Mouse (Mus musculus) T-helper 17 cell (primary cell): ENCODE data around the gene Olfr46.
"Not testable (repeated sequence)": the region's sequence is repeated elsewhere in the genome, so short reads cannot be mapped to it uniquely, and the experiment has no call there.

Source experiments
- in situ Hi-C, 2 experiments: fragments of 300-600 bp; cut with MboI, MseI; formaldehyde crosslinking; loops; 1 replicate in 1 of 2; 2 replicates in 1 of 2; pipeline ENCODE4 v1.15.1; 2025; ENCODE audit warnings: high pct_unique_total_duplicates in 2 of 2

Olfr46 gene

DNA sequence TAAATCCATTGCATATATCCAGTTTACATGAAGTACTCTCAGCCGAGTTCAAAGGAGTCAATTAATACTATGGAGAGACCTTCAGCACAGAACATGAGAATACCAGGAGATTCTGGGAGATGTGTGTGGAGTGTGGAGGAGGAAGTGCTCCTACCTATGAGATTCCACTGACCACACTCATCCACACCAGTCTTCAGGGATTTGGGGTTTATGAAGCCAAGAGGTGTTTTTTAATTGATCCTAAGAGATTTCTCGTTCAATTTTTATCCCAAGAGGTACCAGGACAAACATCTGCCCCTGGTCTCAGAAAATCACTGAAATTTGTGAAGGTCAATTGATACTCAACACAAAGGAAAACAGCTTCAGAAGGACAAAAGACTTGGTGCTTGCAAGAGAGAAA lies at the start of gene Olfr46:
TSS of gene Olfr46 (plus strand) at position 301 of the 400 bp plus-strand sequence.
- in situ Hi-C loops: not testable (repeated sequence)

GRCm38 (mm10) chr7:140567586-140567985 lies 33.5 kb upstream of the Olfr46 start, which contains the start of gene Olfr538:
Gene Olfr538, plus strand, starts transcription at chr7:140567886.
- in situ Hi-C loops: no loop called here

DNA sequence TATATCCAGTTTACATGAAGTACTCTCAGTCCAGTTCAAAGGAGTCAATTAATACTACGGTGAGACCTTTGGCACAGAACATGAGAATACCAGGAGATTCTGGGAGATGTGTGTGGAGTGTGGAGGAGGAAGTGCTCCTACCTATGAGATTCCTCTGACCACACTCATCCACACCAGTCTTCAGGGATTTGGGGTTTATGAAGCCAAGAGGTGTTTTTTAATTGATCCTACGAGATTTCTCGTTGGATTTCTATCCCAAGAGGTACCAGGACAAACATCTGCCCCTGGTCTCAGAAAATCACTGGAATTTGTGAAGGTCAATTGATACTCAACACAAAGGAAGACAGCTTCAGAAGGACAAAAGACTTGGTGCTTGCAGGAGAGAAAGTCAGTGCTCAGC lies 27.6 kb downstream of the Olfr46 start, which contains the start of gene Olfr61:
TSS of gene Olfr61 (plus strand) at position 301 of the 400 bp plus-strand sequence.
- in situ Hi-C loops: not testable (repeated sequence)

GRCm38 (mm10) chr7:140630559-140630958 lies 29.5 kb downstream of the Olfr46 start:
- in situ Hi-C loops: loop anchor here in 1 of 2 experiments (10.0 kb wide), 1 partner anchor 484 kb away; the partner anchor contains the start of gene Ano9

GRCm38 (mm10) chr7:140646152-140646551 lies 45.1 kb downstream of the Olfr46 start, which contains the start of gene Olfr53:
Gene Olfr53, plus strand, starts transcription at chr7:140646452.
- in situ Hi-C loops: no loop called here

GRCm38 (mm10) chr7:140659630-140660029 lies 58.6 kb downstream of the Olfr46 start, which contains the start of gene Olfr539:
Gene Olfr539, plus strand, starts transcription at chr7:140659930.
- in situ Hi-C loops: no loop called here
